Mouse (Mus musculus) intestine, postnatal 0 days (tissue): ENCODE results near the gene Tmem140. TPM values are rescaled to one million over a fixed set of nuclear protein-coding genes. Genes with fewer than 3 reads are reported as not detected.
A peak's percentile ranks its signal among the peaks of the same experiment; 100 is the strongest.

Experiments
- ATAC-seq: fragments of 200-750 bp; cut with Nextera tagmentation; 2 replicates; pipeline ENCODE4 v1.8.0; 2017; ENCODE audit warnings: mild to moderate bottlenecking, moderate TSS enrichment, moderate library complexity
- H3K27ac ChIP-seq: fragments of 300-500 bp; sonication (generic); 2 replicates; pipeline ENCODE4 v1.5.1; 2014; ENCODE audit warnings: mild to moderate bottlenecking, low read depth, low read length, moderate library complexity
- H3K27me3 ChIP-seq: fragments of 300-500 bp; sonication (generic); replicated peaks from 2 replicates; pipeline ENCODE4 v1.6.1; 2014; ENCODE audit warnings: low read length, mixed read lengths; ENCODE audit not compliant: control insufficient read depth, insufficient read depth
- H3K36me3 ChIP-seq: fragments of 300-500 bp; sonication (generic); 2 replicates; pipeline ENCODE4 v1.6.1; 2014; ENCODE audit warnings: mild to moderate bottlenecking, moderate library complexity; ENCODE audit not compliant: control insufficient read depth, insufficient read depth
- H3K4me1 ChIP-seq: fragments of 300-500 bp; sonication (generic); replicated peaks from 2 replicates; pipeline ENCODE4 v1.6.1; 2014; ENCODE audit warnings: antibody characterized with exemption, low read length, mixed read lengths; ENCODE audit not compliant: control insufficient read depth, insufficient read depth
- H3K4me2 ChIP-seq: fragments of 300-500 bp; sonication (generic); replicated peaks from 2 replicates; pipeline ENCODE4 v1.6.1; 2014; ENCODE audit warnings: low read depth, mild to moderate bottlenecking, moderate library complexity
- H3K4me3 ChIP-seq: fragments of 300-500 bp; sonication (generic); 2 replicates; pipeline ENCODE4 v1.5.1; 2014; ENCODE audit warnings: low read depth, low read length
- H3K9ac ChIP-seq: fragments of 300-500 bp; sonication (generic); 2 replicates; pipeline ENCODE4 v1.6.1; 2014; ENCODE audit warnings: mild to moderate bottlenecking, low read depth, low read length
- H3K9me3 ChIP-seq: fragments of 300-500 bp; sonication (generic); 2 replicates; pipeline ENCODE4 v1.6.1; 2016; ENCODE audit warnings: mixed run types; ENCODE audit not compliant: control insufficient read depth
- CTCF ChIP-seq: sonication (generic); IDR thresholded peaks from 2 replicates; pipeline ENCODE4 v1.5.1; 2016; ENCODE audit warnings: low read depth, mild to moderate bottlenecking, control low read depth, antibody characterized with exemption, moderate library complexity
- WGBS: fragments of 180-500 bp; shearing (Covaris S2); extraction: QIAGEN DNeasy Blood & Tissue Kit; methylation state at CpG from one replicate; pipeline ENCODE4 v1.1.7; 2014; 5-methylcytosine and 5-hydroxymethylcytosine counted together
- polyA plus RNA-seq: library from polyadenylated mRNA; unstranded; fragments of >200 nt; fragmentation: Nextera tagmentation; extraction: Ambion mirVana; gene quantifications from 2 replicates; pipeline ENCODE4 v1.2.1, GENCODE M21; 2015

Tmem140 gene
- polyA plus RNA-seq, 1 experiment from 2014 or later: 25.0 TPM

- H3K4me2 ChIP-seq: peak overlapping the region; percentile 87
- H3K27ac ChIP-seq: no peak overlapping the region
- no peak for TF ChIP-seq CTCF
- no peak overlapping the region for H3K9ac ChIP-seq
- peak overlapping the region; percentile 79 for H3K4me3 ChIP-seq
- 41% methylated on average over 8 of the region's 8 CpGs for WGBS
- no peaks in the 10 kb centered on the region for H3K27me3 ChIP-seq
- no peaks in the 10 kb centered on the region for H3K4me1 ChIP-seq
- H3K36me3 ChIP-seq: peaks cover 13% of the 10 kb centered on the region; the same call in 1 of the 2 replicates
- ATAC-seq: no peak
- H3K9me3 ChIP-seq: no peaks in the 10 kb centered on the region
Observed at GRCm38 (mm10) chr6:34909631-34910345, 46.8 kb downstream of the Tmem140 start.

DNA sequence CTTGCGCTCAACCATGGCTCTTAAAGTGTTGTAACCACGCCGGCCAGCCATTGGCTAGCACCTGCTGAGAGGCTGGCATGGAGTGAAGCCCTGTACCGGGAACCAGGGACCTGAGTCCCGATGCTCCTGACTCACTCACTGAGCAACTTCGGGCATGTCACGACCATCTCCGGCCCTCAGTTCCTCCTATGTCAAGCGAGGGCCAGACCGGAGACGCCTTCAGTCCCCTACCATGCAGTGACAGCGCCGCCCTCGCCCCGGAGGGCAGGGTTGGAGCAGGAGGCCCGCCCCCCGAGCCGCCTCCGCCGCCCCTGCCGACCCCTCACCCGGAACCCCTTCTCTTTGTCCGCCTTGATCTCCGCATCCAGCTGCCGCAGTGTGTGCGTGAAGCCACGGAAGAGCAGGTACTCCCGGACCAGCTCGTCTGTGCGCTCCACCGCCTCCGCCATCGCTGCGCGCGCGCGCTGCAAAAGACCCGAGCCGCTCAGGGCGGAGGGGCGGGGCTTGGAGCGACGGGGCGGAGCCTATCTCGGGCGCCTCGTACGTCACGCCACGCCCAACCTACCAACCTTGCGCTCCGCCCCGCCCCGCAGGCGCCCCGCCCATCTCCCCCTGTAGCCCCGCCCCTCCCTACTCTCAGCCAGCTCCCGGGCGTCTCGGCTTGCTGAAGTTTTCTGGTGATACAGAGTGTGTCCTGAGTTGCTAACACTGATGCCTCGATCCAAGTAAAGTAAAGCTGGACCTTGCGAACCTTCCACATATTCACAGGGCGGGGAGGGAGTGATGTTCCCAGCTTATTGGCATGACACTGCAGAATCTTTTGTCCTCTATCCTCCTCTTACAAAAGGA, 47.6 kb downstream of the Tmem140 start, which contains the start of gene Wdr91:
Gene Wdr91, minus strand, starts transcription at position 506 of the 849 bp plus-strand sequence.
- peak within 1 kb of the TSS; percentile 79 for H3K4me3 ChIP-seq
- ATAC-seq: peak; percentile 91

DNA sequence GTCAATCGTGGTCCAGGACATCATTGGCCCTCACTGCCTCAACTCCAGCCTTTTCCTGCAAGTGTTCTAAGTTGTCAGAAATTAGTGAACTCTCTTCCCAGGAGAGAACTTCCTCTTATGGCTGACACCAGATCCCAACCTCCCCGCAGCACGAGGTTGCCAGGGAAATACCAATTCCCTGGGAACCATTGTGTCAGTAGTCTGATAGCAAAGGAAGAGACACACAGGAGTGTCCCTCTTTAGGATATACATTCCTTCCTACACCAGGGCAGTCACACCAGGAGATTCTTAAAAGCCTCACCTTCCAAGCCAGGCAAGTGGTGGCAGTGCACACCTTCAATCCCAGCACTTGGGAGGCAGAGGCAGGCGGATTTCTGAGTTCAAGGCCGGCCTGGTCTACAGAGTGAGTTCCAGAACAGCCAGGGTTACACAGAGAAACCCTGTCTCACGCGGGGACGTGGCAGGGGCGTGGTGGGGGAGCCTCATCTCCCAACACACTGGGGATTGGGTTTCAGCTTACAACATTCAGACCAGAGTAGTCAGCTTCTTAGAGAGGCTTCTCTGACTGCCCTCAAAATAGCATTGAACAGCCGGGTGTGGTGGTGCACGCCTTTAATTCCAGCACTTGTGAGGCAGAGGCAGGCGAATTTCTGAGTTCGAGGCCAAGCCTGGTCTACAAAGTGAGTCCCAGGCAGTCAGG, 50.5 kb downstream of the Tmem140 start:
- no peak for TF ChIP-seq CTCF
- H3K27me3 ChIP-seq: no peaks in the 10 kb centered on the region
- no peak for ATAC-seq
- no peak overlapping the region for H3K4me2 ChIP-seq
- 80% methylated on average over 13 of the region's 13 CpGs for WGBS
- no peak overlapping the region for H3K27ac ChIP-seq
- no peaks in the 10 kb centered on the region for H3K36me3 ChIP-seq
- no peaks in the 10 kb centered on the region for H3K9me3 ChIP-seq
- no peak overlapping the region for H3K4me3 ChIP-seq
- no peaks in the 10 kb centered on the region for H3K4me1 ChIP-seq
- no peak overlapping the region for H3K9ac ChIP-seq

More for the DNA sequence above, 47.6 kb downstream of the Tmem140 start, which contains the start of gene Wdr91:
- H3K9ac ChIP-seq: peak within 1 kb of the TSS; percentile 63
- H3K27ac ChIP-seq: peak within 1 kb of the TSS; percentile 35; the same call in 1 of the 2 replicates
- WGBS: under 1% methylated on average over 61 of the region's 64 CpGs
- peak; percentile 53 for TF ChIP-seq CTCF
- H3K9me3 ChIP-seq: no peaks in the 10 kb centered on the region
- H3K4me2 ChIP-seq: peak within 1 kb of the TSS; percentile 87
- H3K4me1 ChIP-seq: no peaks in the 10 kb centered on the region
- no peaks in the 10 kb centered on the region for H3K27me3 ChIP-seq
- H3K36me3 ChIP-seq: peaks cover 6% of the 10 kb centered on the region; the same call in 1 of the 2 replicates

- Histone ChIP-seq H3K4me2 (no peak overlapping the region), H3K9ac (no peak overlapping the region), H3K36me3 (no peaks in the 10 kb centered on the region), H3K27ac (no peak overlapping the region), H3K9me3 (no peaks in the 10 kb centered on the region), H3K27me3 (no peaks in the 10 kb centered on the region), H3K4me1 (no peaks in the 10 kb centered on the region), H3K4me3 (no peak overlapping the region)
- 77% methylated on average over 3 of the region's 3 CpGs for WGBS
- ATAC-seq: no peak
- no peak for TF ChIP-seq CTCF
Observed at GRCm38 (mm10) chr6:34914462-34914861, 51.5 kb downstream of the Tmem140 start.

DNA sequence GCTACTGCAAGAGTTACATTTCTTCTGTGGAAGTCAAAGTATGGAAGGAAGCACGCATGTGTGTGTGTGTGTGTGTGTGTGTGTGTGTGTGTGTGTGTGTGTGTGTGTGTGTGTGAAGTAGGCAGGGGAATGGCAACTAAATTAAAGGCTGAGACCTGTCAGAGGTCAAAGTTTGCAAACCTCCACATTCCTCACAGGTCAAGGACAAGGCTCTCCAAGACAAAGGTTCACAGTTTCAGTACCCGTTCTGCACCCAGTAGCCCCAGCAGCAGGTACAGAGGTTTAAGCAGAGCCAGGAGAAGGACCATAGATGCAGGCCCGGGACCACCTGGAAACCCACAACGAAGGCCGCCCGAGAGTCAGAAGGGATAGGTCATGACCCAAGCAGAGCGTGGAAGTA, 56.2 kb downstream of the Tmem140 start:
- Histone ChIP-seq H3K9me3 (no peaks in the 10 kb centered on the region), H3K27me3 (no peaks in the 10 kb centered on the region), H3K4me3 (no peak overlapping the region), H3K9ac (no peak overlapping the region), H3K4me1 (no peaks in the 10 kb centered on the region), H3K4me2 (no peak overlapping the region), H3K36me3 (no peaks in the 10 kb centered on the region), H3K27ac (no peak overlapping the region)
- 71% methylated on average over 7 of the region's 7 CpGs for WGBS
- TF ChIP-seq CTCF: no peak
- ATAC-seq: no peak

GRCm38 (mm10) chr6:34919956-34920355, 57.0 kb downstream of the Tmem140 start, which contains the start of gene Stra8:
Gene Stra8, plus strand, starts transcription at chr6:34920163.
- no peak within 1 kb of the TSS for H3K4me2 ChIP-seq
- no peaks in the 10 kb centered on the region for H3K9me3 ChIP-seq
- no peaks in the 10 kb centered on the region for H3K27me3 ChIP-seq
- WGBS: 58% methylated on average over 10 of the region's 10 CpGs
- H3K9ac ChIP-seq: no peak within 1 kb of the TSS
- H3K4me3 ChIP-seq: no peak within 1 kb of the TSS
- H3K4me1 ChIP-seq: no peaks in the 10 kb centered on the region
- ATAC-seq: no peak
- TF ChIP-seq CTCF: no peak
- no peak within 1 kb of the TSS for H3K27ac ChIP-seq
- H3K36me3 ChIP-seq: no peaks in the 10 kb centered on the region
